Mouse (Mus musculus): Measurements from ENCODE around the gene Ephb1.

The Ephb1 gene

GRCm38 (mm10) chr9:102180070-102180469, 174.4 kb downstream of the Ephb1 start:
- no peak for DNase-seq (ENCODE audit: low spot score)

GRCm38 (mm10) chr9:102169706-102170105, 184.8 kb downstream of the Ephb1 start:
- DNase-seq (ENCODE audit: low spot score) = no peak

DNA sequence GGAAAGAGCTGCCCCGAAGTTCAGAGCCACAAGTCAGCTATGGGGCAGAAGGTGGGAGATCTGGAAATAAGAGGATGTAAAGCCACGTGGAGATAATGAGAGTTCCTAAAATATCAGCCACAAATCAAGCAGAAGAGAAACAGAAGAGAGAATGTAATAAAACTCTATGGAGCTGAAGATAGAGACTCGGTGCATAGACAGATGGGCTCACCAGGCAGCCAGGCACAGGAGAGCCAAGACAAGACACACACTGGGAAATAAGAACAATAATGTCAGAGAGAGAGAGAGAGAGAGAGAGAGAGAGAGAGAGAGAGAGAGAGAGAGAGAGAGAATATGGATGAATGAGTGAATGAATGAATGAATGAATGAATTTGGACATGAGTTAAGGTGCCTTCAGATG, 198.6 kb downstream of the Ephb1 start:
- DNase-seq (ENCODE audit: low spot score) = no peak

- no peak for DNase-seq (ENCODE audit: low spot score)
Observed at GRCm38 (mm10) chr9:102139181-102139580, 215.3 kb downstream of the Ephb1 start.

DNA sequence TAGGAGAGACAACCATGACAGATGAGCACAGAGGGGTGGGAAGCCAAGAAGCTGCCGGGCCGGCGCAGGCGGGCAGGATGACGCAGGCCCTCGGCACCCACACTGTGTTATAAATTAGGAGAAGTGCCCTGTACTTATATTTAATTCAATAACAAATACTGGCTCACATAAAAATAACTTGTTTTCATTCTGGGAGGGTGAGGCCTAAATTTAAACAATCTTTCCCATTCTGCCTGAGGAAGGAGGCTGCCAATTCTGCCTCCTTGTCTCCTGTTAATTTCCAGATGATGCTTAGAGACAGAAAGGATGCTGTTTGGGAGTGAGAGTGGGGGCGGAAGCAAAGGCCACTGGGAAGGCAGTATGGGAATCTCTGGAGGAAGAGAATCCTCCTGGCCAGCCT, 215.8 kb downstream of the Ephb1 start:
- no peak for DNase-seq (ENCODE audit: low spot score)

DNA sequence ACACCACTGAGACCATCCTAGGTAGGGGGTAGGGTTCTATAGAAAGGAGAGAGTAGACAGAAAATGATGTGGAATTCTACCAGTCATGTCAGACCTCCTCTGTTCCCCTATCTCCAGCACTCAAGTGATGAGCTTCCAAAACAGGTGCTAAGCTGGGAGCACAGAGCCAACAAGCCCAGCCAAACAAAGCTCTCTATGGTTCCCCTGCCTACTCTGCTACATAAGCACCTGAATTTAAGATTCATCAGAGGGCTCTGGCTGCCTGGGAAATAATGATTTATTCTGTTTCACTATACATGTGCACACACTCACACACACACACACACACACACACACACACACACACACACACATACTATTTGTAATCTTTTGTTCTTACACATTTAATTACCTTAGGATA, 216.3 kb downstream of the Ephb1 start:
- DNase-seq (ENCODE audit: low spot score) = no peak

DNA sequence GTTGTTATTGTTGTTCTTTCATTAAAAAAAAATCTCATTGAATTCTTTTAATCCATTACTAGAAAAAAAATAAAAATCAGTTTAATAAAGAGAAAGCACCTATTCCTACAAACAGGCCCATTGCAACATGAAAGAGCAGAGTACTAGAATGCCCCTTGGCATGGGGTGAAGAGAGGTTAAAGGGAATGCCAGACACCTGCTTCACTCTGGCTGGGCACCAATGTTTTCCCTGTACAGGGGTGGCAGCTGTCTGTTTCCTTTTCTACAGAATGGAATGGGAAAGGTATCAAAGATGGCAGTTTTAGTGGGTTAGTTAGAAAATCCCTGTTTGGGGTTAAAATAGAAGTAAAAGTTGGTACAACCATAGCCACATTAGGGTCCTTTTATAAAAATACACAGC, 224.0 kb downstream of the Ephb1 start:
- no peak for DNase-seq (ENCODE audit: low spot score)

GRCm38 (mm10) chr9:102126510-102126909, 228.0 kb downstream of the Ephb1 start:
- DNase-seq (ENCODE audit: low spot score) = no peak

DNA sequence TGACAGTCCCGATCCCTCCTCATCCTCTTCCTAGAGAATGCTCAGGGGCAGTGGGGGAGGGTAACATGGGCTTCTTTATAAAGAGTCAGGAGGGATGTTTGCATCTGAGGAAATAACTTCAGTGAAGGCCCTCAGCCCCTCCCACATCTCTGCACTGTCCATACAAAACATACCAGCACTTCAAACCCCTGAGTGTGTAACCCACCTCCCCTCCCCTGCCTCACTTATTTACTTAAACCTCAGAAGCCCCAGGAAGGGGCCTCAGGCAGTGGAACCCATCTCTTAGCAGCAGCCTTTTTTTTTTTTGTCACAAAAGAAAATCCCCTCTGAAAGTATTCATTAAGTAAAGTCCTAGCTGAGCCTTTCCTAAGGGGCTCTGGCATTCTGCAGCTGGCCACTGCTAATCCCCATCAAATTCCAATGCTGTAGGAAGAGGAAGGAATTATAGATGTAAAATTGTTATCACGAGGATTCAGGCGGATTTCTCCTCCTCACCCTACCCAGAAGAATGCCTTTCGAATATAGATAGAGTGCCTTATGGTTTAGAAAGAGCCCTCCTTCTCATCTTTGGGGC, 231.5 kb downstream of the Ephb1 start:
- no peak for DNase-seq (ENCODE audit: low spot score)

- DNase-seq (ENCODE audit: low spot score) = no peak
Observed at GRCm38 (mm10) chr9:102119422-102119821, 235.1 kb downstream of the Ephb1 start.

- DNase-seq (ENCODE audit: low spot score) = no peak
Observed at GRCm38 (mm10) chr9:102115326-102115725, 239.2 kb downstream of the Ephb1 start.

GRCm38 (mm10) chr9:102111471-102111870, 243.0 kb downstream of the Ephb1 start:
- no peak for DNase-seq (ENCODE audit: low spot score)

- no peak for DNase-seq (ENCODE audit: low spot score)
Observed at GRCm38 (mm10) chr9:102107978-102108377, 246.5 kb downstream of the Ephb1 start.

DNA sequence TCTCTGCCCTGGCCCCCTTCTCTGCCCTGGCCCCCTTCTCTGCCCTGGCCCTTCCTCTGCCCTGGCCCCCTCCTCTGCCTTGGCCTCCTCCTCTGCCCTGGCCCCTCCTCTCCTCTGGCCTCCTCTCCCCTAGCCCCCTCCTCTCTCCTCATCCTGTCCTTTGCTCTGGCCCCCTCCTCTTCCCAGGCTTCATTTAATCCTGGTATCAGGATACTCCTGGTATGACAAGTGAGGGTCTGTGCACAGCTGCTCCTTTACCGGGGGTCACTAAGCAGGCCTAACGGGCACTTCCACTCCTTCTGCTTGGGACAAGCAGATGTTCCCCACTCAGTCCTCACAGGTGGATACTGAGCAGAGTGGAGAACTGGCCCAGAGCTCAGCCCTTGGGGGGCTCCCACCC, 247.3 kb downstream of the Ephb1 start:
- no peak for DNase-seq (ENCODE audit: low spot score)

- no peak for DNase-seq (ENCODE audit: low spot score)
Observed at GRCm38 (mm10) chr9:102096825-102097224, 257.7 kb downstream of the Ephb1 start.

GRCm38 (mm10) chr9:102088598-102088997, 265.9 kb downstream of the Ephb1 start:
- DNase-seq (ENCODE audit: low spot score) = no peak

DNA sequence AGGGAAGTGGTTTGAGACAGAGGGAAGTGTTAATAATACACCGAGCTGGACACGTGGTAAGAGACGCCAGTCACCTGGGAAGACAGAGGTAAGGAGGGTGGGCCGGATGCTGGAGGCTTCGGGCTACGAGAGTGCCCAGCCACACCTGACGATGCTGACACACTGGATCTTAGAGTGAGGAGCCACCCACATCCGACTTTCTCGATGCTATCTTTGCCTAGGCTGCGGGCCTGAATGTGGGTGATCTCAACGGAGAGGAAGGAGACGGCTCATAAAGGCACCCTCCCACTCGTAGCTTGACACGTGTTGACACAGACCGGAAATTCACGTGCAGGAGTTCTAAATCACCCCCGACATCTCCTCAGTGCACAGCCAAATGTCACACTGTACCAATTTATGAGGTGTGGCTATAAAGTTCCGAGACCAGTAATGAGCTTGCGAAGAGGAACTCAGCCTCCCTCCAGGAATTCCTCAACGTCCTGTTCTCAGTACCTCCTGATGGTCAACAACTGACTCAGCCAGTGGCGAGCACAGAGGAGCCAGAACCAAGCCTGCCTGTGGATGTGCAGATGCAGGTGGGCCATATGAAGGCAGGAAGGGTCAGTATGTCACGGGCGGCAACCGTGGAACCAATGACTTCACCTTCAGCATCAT, 268.3 kb downstream of the Ephb1 start:
- no peak for DNase-seq (ENCODE audit: low spot score)

DNA sequence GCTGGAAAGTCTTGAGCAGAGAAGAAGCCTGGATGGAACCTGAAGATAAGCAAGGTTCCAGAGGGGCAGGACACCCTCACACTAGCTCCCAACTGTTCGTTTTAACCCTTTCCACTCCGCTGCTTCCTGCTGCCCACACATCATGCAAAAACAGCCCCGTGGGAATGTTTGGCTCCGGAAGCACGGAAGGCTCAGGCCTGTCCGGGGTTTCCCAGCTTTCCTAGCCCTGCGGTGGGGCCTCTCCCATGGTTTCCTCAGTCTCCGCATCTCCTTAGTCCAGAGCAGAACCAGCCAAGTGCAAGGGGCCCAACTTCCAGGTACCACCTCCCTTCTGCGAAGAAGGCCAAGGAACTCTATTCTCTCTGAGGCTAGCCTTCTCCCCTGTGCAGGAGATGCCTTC, 269.0 kb downstream of the Ephb1 start:
- DNase-seq (ENCODE audit: low spot score) = no peak

DNA sequence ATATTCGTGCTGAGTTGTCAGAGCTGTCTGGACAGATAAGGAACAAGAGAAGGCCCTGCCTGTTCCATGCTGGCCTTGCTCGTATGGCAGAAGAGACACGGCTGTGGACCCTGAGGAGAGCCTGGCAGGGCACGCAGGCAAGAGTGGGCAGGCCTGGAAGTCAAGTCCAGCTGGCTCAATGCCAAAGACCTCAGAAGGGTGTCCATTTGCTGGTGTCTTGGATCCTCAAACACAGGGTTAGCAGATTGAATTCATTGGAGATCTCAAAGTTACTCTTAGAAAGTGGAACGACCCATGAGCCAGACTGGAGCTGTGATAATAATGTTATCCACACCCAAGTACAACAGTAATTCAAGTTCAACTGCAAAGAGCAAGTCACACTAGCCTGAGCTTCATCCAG, 273.6 kb downstream of the Ephb1 start:
- DNase-seq (ENCODE audit: low spot score) = no peak

- DNase-seq (ENCODE audit: low spot score) = no peak
Observed at GRCm38 (mm10) chr9:102079151-102079550, 275.3 kb downstream of the Ephb1 start.

- no peak for DNase-seq (ENCODE audit: low spot score)
Observed at GRCm38 (mm10) chr9:102078238-102078637, 276.3 kb downstream of the Ephb1 start.

- no peak for DNase-seq (ENCODE audit: low spot score)
Observed at GRCm38 (mm10) chr9:102075539-102075938, 279.0 kb downstream of the Ephb1 start.

GRCm38 (mm10) chr9:102073404-102073803, 281.1 kb downstream of the Ephb1 start:
- DNase-seq (ENCODE audit: low spot score) = no peak

Measured in ovary, postnatal 10 days (tissue).